Mouse (Mus musculus) embryo, embryonic 11 days (tissue): ENCODE results near the gene Traf5.

Experiments
- DNase-seq: peaks from one replicate; pipeline ENCODE4 v3.0.0-alpha.2; 2015

Traf5 gene

GRCm38 (mm10) chr1:192091806-192092772 is at the start of gene Traf5:
Traf5 (minus strand) TSS chr1:192092559.
- DNase-seq, result peak; percentile 96

DNA sequence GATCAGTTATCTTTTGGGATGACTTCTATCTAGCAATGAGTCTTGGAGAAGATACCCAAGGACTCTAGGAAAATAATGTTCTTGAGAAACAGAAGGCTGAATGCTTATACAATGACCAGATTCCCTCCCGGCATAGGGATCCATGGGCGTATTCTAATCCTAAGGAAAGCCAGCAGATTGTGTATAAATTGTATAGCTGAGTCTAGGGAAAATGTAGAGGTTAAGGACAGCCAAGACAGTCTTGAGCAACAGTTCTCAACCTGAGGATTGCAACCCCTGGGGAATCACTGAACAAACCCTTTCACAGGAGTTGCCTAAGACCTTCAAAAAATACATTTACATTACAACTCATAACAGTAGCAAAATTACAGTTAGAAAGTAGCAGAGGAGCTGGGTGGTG is 48.0 kb upstream of the Traf5 start:
- DNase-seq, result no peak

- DNase-seq, result peak; percentile 92
These were observed 45.9 kb upstream of the Traf5 start, which contains the start of gene Rcor3 for GRCm38 (mm10) chr1:192137926-192138910. Rcor3 (minus strand) TSS chr1:192138062.

- no peak for DNase-seq
These were observed 45.0 kb upstream of the Traf5 start for GRCm38 (mm10) chr1:192137291-192137925.

- DNase-seq, result peak; percentile 90
These were observed 44.4 kb upstream of the Traf5 start for GRCm38 (mm10) chr1:192136561-192137290.

DNA sequence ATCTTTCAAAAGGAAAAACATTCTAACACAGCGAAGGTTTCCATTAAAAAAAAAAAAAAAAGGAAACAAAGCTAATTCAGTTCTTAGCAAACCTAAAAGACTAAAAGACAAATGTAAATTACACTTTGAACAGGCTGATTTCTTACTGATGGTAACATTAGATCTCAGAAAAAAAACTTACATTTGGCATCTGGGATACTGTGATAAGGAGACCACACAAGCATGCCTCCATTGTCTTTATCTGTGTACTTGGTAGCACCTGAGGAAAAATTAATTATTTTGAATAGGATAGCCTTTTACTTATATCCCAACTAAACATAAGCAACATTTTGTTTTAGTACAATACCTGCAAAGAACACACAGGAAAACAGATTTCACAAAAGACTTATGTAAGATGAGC is 37.8 kb upstream of the Traf5 start:
- no peak for DNase-seq

- no peak for DNase-seq
These were observed 36.0 kb upstream of the Traf5 start for GRCm38 (mm10) chr1:192128343-192128742.

DNA sequence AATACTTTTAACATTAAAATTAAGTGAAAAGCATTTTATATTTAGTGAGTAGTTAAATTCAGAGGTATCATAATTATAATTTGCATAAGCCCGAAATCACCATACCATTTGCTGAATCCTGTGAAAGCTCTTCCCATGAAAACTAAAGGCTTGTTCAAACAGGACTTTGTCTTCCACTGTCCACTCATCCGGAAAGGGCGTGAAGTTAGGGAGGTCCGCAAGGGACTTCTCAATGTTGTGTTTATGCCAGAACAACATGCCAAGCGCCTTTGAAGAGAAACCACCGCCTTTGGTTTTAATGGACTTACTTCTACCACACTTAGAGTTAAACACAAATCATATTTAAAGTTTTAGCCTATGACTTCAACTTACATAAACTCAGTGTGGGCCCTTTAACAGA is 33.4 kb upstream of the Traf5 start:
- no peak for DNase-seq

DNA sequence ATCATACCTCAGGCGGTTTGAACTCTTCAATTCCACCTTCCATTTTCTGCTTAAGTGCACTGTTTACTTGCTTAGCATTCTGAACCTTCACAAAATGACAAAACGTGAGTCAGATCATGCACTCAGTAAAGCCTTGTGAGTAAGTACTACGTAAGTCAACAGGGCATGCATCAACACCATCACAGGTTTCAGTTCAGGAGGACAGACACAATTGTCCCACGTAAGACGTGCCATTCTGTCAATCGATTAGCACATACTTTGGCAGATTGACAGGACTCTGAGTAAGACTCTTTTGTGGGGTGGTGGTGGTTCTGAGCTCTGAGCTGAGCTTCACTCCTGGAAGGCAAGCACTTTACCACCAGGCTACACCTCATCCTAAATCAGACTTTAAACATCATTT is 23.9 kb upstream of the Traf5 start:
- no peak for DNase-seq

DNA sequence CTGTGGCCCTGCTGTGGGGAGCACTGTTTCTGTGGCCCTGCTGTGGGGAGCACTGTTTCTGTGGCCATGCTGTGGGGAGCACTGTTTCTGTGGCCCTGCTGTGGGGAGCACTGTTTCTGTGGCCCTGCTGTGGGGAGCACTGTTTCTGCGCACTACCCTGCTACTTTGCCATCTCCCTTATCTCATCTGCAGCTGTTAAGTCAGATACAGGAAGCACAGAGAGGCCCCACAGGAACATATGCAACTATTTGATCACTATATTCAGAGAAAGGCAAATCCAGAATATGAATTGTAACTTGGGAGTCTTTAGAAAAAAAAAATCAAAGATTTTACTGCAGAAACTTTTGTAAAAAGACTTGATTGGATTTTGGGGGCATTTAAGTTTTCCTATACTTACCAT is 23.0 kb upstream of the Traf5 start:
- DNase-seq, result no peak

DNA sequence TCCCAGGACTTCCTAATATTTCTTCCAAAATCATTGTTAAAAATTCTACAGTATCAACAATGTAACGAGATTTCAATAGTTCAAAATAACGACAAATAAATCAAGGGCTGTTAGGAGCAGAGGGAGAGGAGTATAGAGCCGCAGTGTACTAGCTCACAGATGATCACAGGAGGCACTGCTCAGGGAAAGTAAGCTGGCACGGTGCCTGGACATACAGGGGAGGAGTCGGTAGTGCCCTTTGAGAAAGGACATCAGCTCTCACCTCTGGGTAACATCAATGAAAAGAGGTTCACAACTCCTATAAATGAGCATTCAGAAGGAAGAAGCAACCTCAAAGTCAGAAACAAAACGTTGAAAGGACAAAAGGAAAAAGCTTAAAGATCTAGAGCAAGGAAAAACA is 16.8 kb upstream of the Traf5 start:
- no peak for DNase-seq

DNA sequence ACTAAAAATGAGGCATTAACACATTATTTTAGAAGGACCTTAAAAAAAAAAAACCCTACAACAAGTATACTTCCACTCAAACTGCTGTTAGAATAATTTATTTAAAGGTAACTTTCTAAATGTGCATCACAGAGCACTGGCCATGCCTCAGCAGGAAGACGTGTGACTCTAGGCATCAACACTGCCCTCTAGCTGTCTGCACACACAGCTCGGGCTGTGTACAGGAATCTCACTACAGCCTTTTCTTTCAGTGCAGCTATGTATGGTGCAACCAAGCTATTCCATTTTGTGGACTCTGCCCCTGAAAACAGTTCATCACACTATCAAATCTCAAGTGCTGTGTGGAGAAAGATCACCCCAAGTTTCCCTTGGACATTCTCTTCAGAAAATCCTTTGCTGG is 15.0 kb upstream of the Traf5 start:
- peak; percentile 59 for DNase-seq

DNA sequence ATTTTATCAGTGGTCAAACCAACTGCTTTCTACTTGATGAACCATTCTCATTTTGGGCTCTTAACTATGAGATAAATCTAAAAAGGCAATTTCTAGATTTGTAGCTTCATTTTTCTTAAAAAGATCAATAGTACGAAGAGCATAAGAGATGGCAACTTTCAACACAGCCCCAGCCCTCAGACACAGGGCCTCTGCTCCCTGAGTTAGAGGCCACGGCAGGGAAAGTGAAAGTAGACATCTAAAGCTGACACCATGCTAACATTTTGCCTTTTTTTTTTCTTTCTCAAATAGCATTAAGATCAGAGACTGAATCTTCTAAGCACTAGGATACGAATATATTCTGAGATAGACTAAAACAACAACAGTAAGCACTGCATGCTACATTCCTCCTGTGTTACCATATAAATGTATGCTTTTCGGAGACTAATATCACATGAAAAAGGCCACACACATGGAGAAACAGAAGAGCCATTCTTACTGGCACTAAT is 13.6 kb upstream of the Traf5 start:
- no peak for DNase-seq

DNA sequence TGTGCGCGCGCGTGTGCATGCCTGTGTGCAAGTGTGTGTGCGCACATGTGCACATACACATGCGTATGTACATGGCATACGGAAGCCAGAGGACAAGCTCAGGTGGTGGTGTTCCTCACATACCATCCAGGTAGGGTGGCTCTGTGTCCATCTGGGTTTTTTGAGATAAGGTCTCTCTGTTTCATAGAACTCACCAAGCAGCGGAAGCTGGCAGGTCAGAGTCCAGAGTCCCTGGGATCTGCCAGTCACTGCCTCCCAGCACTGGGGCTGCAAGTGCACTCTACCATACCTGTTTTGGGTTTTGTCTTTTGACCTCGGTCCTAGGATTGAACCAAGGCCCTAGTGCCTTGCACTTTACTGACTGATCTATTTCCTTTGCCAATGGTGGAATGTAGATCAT is 11.7 kb upstream of the Traf5 start:
- no peak for DNase-seq

DNA sequence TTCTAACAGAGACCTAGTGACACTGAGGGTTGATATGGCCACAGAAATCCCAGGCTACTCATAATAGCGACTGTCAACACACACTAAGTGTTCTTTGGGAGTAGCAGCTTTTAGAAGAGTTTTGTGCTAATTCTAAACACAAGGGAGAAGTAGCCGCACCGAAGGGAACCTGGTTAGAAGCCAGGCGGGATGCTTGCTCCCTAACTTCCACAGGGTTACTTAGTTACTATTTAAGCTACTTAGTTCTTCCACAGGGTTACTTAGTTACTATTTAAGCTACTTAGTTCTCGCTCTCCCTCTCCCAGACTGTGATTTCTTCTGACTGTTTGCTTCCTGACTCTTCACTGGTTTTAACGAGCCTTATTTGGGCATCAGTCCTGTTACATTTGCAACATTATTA is 10.8 kb upstream of the Traf5 start:
- DNase-seq, result no peak

GRCm38 (mm10) chr1:192101359-192101758 is 9.0 kb upstream of the Traf5 start:
- no peak for DNase-seq

GRCm38 (mm10) chr1:192100742-192101141 is 8.4 kb upstream of the Traf5 start:
- no peak for DNase-seq

DNA sequence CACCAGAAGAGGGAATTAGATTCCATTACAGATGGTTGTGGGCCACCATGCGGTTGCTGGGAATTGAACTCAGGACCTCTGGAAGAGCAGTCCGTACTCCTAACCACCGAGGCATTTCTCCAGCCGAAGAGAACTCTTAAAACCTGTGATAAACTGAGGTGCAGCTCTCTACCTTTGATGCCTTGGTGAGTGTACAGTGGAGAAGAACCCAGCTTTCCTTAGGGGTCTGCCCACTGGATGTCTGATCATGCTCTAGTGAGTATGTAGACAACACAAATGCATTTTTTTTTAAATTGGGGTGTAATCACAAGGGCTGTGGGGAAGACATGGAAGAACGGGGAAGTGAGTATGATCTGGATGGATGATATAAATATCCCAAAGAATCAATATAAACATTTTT is 3.3 kb upstream of the Traf5 start:
- DNase-seq, result no peak

- peak; percentile 77 for DNase-seq
These were observed 2.3 kb upstream of the Traf5 start for GRCm38 (mm10) chr1:192094451-192095170.

DNA sequence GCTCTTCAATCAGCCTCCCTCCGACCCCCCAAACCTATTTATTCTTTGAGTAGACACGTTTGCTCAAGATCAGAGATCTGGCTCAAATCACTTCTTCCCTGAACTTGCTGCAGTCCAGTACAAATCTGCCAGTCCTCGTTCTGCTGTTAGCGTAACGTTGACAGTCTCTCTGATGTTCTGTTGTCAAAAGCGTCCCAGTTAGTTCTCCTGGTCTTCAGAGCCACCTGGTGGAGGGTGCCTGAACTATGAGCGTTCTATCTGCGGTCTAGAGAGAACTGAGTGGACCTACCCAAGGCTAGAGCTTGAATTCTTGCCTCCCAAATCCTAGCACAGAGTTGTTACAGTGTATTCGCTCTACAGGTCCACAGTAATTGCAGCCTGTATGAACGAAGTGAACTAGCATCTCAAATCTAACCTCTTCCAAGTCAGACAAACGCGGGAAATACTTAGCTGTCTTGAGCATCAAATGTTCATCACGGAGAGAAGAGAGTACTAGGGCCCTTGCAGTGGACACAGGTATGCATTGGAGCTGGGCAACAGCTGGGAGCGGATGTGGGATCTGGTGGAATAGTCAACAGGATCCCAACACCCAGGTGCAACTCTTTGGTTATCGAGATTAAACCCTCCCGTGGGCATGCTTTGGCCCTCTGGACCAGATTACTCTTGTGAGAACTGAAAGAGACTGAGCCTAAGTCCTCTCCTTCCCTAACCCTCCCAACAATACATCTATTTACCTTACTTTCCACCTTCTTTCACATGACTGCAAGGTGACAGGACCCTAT is 711 bp upstream of the Traf5 start:
- DNase-seq, result peak; percentile 87
